Mouse (Mus musculus) G1E (cell line): ENCODE results near the gene BC030867.

ENCODE experiments used
- POLR2AphosphoS5 ChIP-seq: IDR thresholded peaks from 2 replicates; pipeline ENCODE4 v1.6.1; 2012; ENCODE audit warnings: low read depth, low read length, inconsistent platforms; ENCODE audit not compliant: insufficient replicate concordance
- TAL1 ChIP-seq: conservative IDR thresholded peaks from 2 replicates; pipeline ENCODE4 v1.6.1; 2012; ENCODE audit warnings: low read depth, low read length, inconsistent platforms, mixed read lengths

DNA sequence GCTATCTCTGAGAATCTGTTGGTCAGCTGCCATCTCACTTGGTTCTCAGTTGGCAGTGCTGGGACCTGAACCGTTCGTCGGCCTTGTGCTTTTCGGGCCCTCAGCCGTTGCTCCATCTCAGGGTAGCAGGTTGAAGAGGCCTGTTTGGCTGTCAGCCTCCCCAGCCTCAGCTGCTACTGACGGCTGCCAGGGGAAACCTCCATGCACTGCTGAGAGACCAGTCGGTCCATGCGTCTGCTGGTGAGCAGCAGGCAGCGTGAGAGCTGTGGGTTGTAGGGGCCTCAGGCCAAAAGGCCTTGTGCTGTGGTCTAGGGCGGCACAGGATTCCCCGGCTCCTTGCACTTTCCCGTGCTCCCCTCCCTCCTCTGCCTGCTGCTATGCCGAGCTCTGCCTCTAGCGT is 17.1 kb downstream of the BC030867 start:
- TF ChIP-seq POLR2AphosphoS5, result no peak
- TF ChIP-seq TAL1, result no peak
